ENCODE assay signal across 8 mouse cellular contexts in genomic region chr8:69903063-69903542, GRCm38 (mm10). TPM values are rescaled to one million over a fixed set of nuclear protein-coding genes. Genes with fewer than 3 reads are reported as not detected.
DNase-seq lines count a peak whose midpoint lies in the region; ATAC-seq lines count a peak whose summit lies in the region.

No protein-coding gene starts in this region.

- no peaks in the 10 kb centered on the region for H3K36me3 ChIP-seq in hindbrain, embryonic 16.5 days (ENCODE audit: control insufficient read depth, insufficient read depth, low read length)
- H3K36me3 ChIP-seq in macrophage (ENCODE audit: inconsistent target): no peaks in the 10 kb centered on the region

- peak overlapping the region; percentile 89 for H3K27ac ChIP-seq in hindbrain, embryonic 16.5 days (ENCODE audit: low read depth, low read length)
- H3K27ac ChIP-seq in macrophage: peak overlapping the region; percentile 79

- H3K9ac ChIP-seq in hindbrain, embryonic 16.5 days (ENCODE audit: low read depth, low read length): peak overlapping the region; percentile 84

- H3K4me3 ChIP-seq in hindbrain, embryonic 16.5 days (ENCODE audit: low read length): peak overlapping the region; percentile 62
- peak overlapping the region; percentile 91 for H3K4me3 ChIP-seq in macrophage (ENCODE audit: inconsistent target)

- H3K4me2 ChIP-seq in hindbrain, embryonic 16.5 days (ENCODE audit: low read length): peak overlapping the region; percentile 96

- H3K27me3 ChIP-seq in hindbrain, embryonic 16.5 days (replicated peaks; ENCODE audit: control insufficient read depth, insufficient read depth, low read length): no peaks in the 10 kb centered on the region

- peak; percentile 91 for ATAC-seq in hindbrain, embryonic 16.5 days

- H3K9me3 ChIP-seq in hindbrain, embryonic 16.5 days (ENCODE audit: control insufficient read depth, low read length): no peaks in the 10 kb centered on the region

- peaks cover 33% of the 10 kb centered on the region for H3K79me2 ChIP-seq in macrophage (ENCODE audit: inconsistent target)

- peaks cover 40% of the 10 kb centered on the region for H3K4me1 ChIP-seq in hindbrain, embryonic 16.5 days (ENCODE audit: control insufficient read depth, insufficient read depth, low read depth, low read length)

- peak; percentile 100 for DNase-seq in WW6 (ENCODE audit: low read depth, low spot score)
- DNase-seq in cerebellum, postnatal 4 days (ENCODE audit: low spot score in 2 of 2): peak; percentile 96 to 98
- DNase-seq in gastrocnemius, adult 18-20 months (ENCODE audit: low spot score): peak; percentile 98
- peak; percentile 98 to 100 for DNase-seq in left cerebral cortex, adult 18-20 months (ENCODE audit: low spot score in 2 of 2)
- peak; percentile 100 for DNase-seq in right cerebral cortex, adult 18-20 months
- peak; percentile 99 for DNase-seq in urinary bladder, postnatal 14 days (ENCODE audit: low spot score)

- 0% methylated on average over 45 of the region's 45 CpGs for WGBS in hindbrain, embryonic 16.5 days
- under 1% methylated on average over 45 of the region's 45 CpGs for WGBS in macrophage (ENCODE audit: missing documents)

RNA-seq across cellular contexts. Expression of gene Yjefn3, which starts 0.6 kb away (rescaled TPM):
- total RNA-seq in gastrocnemius, adult 18-20 months (2021): 1 to 10 TPM; 8.3 to 9.7 TPM
- 13.6 and 14.3 TPM in 2 replicates for polyA plus RNA-seq in hindbrain, embryonic 16.5 days (2015; fragmentation: Nextera tagmentation; extraction: Ambion mirVana)
- total RNA-seq in left cerebral cortex, adult 18-20 months (2021): 10 to 100 TPM; 28.3 to 30.7 TPM
- total RNA-seq in macrophage (2018; cell fraction: chromatin; rRNA removed): not detected
- total RNA-seq in macrophage (2018; cell fraction: cytosol; rRNA removed): 1 to 10 TPM in 3 of 26 experiments, under 1 TPM in 13, not detected in 10; 0.14 to 1.8 (median 0.49) TPM
- total RNA-seq in macrophage (2018; cell fraction: nucleus; rRNA removed): 1 to 10 TPM in 2 of 26 experiments, under 1 TPM in 1, not detected in 23; 0.72 to 3.0 (median 1.6) TPM
- polyA plus RNA-seq in macrophage (2018): 0.68 TPM in 1 of 3 replicates, not detected in the others

RNA-seq across cellular contexts. Expression of gene Ndufa13, which starts 0.7 kb away (rescaled TPM):
- 100 to 1,000 TPM; 347 to 364 TPM for total RNA-seq in gastrocnemius, adult 18-20 months (2021)
- polyA plus RNA-seq in hindbrain, embryonic 16.5 days (2015; fragmentation: Nextera tagmentation; extraction: Ambion mirVana): 191 and 216 TPM in 2 replicates
- total RNA-seq in left cerebral cortex, adult 18-20 months (2021): 100 to 1,000 TPM; 148 to 155 TPM
- 10 to 100 TPM in 6 of 26 experiments, 1 to 10 TPM in 19, under 1 TPM in 1; 0.81 to 18.8 (median 6.0) TPM for total RNA-seq in macrophage (2018; cell fraction: chromatin; rRNA removed)
- 100 to 1,000 TPM in 3 of 26 experiments, 10 to 100 TPM in 23; 70.4 to 103 (median 93.4) TPM for total RNA-seq in macrophage (2018; cell fraction: cytosol; rRNA removed)
- total RNA-seq in macrophage (2018; cell fraction: nucleus; rRNA removed): 10 to 100 TPM; 10.9 to 49.2 (median 25.6) TPM
- polyA plus RNA-seq in macrophage (2018): 46.3 to 85.8 TPM (median 78.8 TPM) in 3 replicates

RNA-seq across cellular contexts. Expression of gene Tssk6, which starts 1.1 kb away (rescaled TPM):
- not detected for total RNA-seq in gastrocnemius, adult 18-20 months (2021)
- 3.5 and 3.7 TPM in 2 replicates for polyA plus RNA-seq in hindbrain, embryonic 16.5 days (2015; fragmentation: Nextera tagmentation; extraction: Ambion mirVana)
- not detected for total RNA-seq in left cerebral cortex, adult 18-20 months (2021)
- total RNA-seq in macrophage (2018; cell fraction: chromatin; rRNA removed): under 1 TPM in 5 of 26 experiments, not detected in 21; 0.55 to 0.86 (median 0.70) TPM
- under 1 TPM in 24 of 26 experiments, not detected in 2; 0.09 to 0.80 (median 0.35) TPM for total RNA-seq in macrophage (2018; cell fraction: cytosol; rRNA removed)
- 1 to 10 TPM in 2 of 26 experiments, under 1 TPM in 9, not detected in 15; 0.39 to 1.2 (median 0.60) TPM for total RNA-seq in macrophage (2018; cell fraction: nucleus; rRNA removed)
- 0.22 to 0.84 TPM in 2 of 3 replicates, not detected in the other for polyA plus RNA-seq in macrophage (2018)

RNA-seq across cellular contexts. Expression of gene Cilp2, which starts 15.6 kb away (rescaled TPM):
- 1 to 10 TPM; 2.5 to 2.7 TPM for total RNA-seq in gastrocnemius, adult 18-20 months (2021)
- polyA plus RNA-seq in hindbrain, embryonic 16.5 days (2015; fragmentation: Nextera tagmentation; extraction: Ambion mirVana): 6.6 and 7.0 TPM in 2 replicates
- total RNA-seq in left cerebral cortex, adult 18-20 months (2021): under 1 TPM; 0.33 to 0.59 TPM
- under 1 TPM in 1 of 26 experiments, not detected in 25; 0.19 TPM for total RNA-seq in macrophage (2018; cell fraction: chromatin; rRNA removed)
- total RNA-seq in macrophage (2018; cell fraction: cytosol; rRNA removed): under 1 TPM in 1 of 26 experiments, not detected in 25; 0.05 TPM
- total RNA-seq in macrophage (2018; cell fraction: nucleus; rRNA removed): under 1 TPM in 1 of 26 experiments, not detected in 25; 0.12 TPM
- polyA plus RNA-seq in macrophage (2018): not detected in 3 replicates

Comparison
In these comparisons a context has a peak if more than half of its experiments do, and no peak if none do; other contexts are left out.
1. Peak in every context shown above with its lines: DNase-seq, ATAC-seq, H3K4me3 ChIP-seq and H3K27ac ChIP-seq.